Mouse (Mus musculus) myocyte (in vitro differentiated cells): Measurements from ENCODE around the gene Tmem43. TPM values are rescaled to one million over a fixed set of nuclear protein-coding genes. Genes with fewer than 3 reads are reported as not detected.

Experiments
- H3K27me3 ChIP-seq: one replicate; pipeline ENCODE4 v1.6.1; 2011; ENCODE audit not compliant: control insufficient read depth, insufficient read depth, insufficient read length
- H3K36me3 ChIP-seq: one replicate; pipeline ENCODE4 v1.6.1; 2011; ENCODE audit not compliant: control insufficient read depth, insufficient read depth
- H3K4me2 ChIP-seq: one replicate; pipeline ENCODE4 v1.6.1; 2011; ENCODE audit warnings: low read depth, control low read depth
- H3K4me3 ChIP-seq: one replicate; pipeline ENCODE4 v1.5.1; 2011; ENCODE audit warnings: mild to moderate bottlenecking, control low read depth, moderate library complexity
- H3K79me2 ChIP-seq: one replicate; pipeline ENCODE4 v1.6.1; 2011; ENCODE audit not compliant: control insufficient read depth, insufficient read depth
- H3ac ChIP-seq: one replicate; pipeline ENCODE4 v1.6.1; 2011; ENCODE audit not compliant: control insufficient read depth, insufficient read length
- CEBPB ChIP-seq: IDR thresholded peaks from 2 replicates; pipeline ENCODE4 v1.6.1; 2011; ENCODE audit warnings: mild to moderate bottlenecking, moderate library complexity; ENCODE audit not compliant: poor library complexity, insufficient read depth, severe bottlenecking
- E2F4 ChIP-seq: IDR thresholded peaks from one replicate; pipeline ENCODE4 v1.6.1; 2011; ENCODE audit warnings: mild to moderate bottlenecking, control low read depth, moderate library complexity; ENCODE audit not compliant: insufficient read depth
- MAX ChIP-seq: IDR thresholded peaks from one replicate; pipeline ENCODE4 v1.6.1; 2011; ENCODE audit warnings: low read depth, mild to moderate bottlenecking, control low read depth
- MYOD1 ChIP-seq, 3 experiments: IDR thresholded peaks; one replicate each; pipeline ENCODE4 v1.6.1; 2011; ENCODE audit warnings: control low read depth in 2 of 3, low read depth in 2 of 3, mild to moderate bottlenecking in 2 of 3, moderate library complexity in 1 of 3; ENCODE audit not compliant: insufficient read length in 2 of 3, control insufficient read depth in 1 of 3
- MYOG ChIP-seq, 3 experiments: IDR thresholded peaks; one replicate each; pipeline ENCODE4 v1.6.1; 2011; ENCODE audit warnings: control low read depth in 2 of 3, low read depth in 2 of 3, mild to moderate bottlenecking in 2 of 3; ENCODE audit not compliant: insufficient read length in 2 of 3, control insufficient read depth in 1 of 3, insufficient read depth in 1 of 3
- POLR2A ChIP-seq: IDR thresholded peaks from one replicate; pipeline ENCODE4 v1.6.1; 2011; ENCODE audit warnings: low read depth, mild to moderate bottlenecking, control low read depth, moderate library complexity; ENCODE audit not compliant: insufficient read length
- POLR2AphosphoS2 ChIP-seq: IDR thresholded peaks from one replicate; pipeline ENCODE4 v1.6.1; 2011; ENCODE audit warnings: low read depth, control low read depth; ENCODE audit not compliant: insufficient read length
- REST ChIP-seq: IDR thresholded peaks from one replicate; pipeline ENCODE4 v1.6.1; 2011; ENCODE audit warnings: mild to moderate bottlenecking, control low read depth, moderate library complexity; ENCODE audit not compliant: insufficient read depth, insufficient read length
- SRF ChIP-seq: IDR thresholded peaks from one replicate; pipeline ENCODE4 v1.6.1; 2011; ENCODE audit warnings: low read depth; ENCODE audit not compliant: control insufficient read depth, insufficient read length
- TCF12 ChIP-seq: IDR thresholded peaks from one replicate; pipeline ENCODE4 v1.6.1; 2011; ENCODE audit warnings: mild to moderate bottlenecking, control low read depth; ENCODE audit not compliant: poor library complexity, insufficient read depth, severe bottlenecking
- TCF3 ChIP-seq: IDR thresholded peaks from one replicate; pipeline ENCODE4 v1.6.1; 2011; ENCODE audit warnings: low read depth, control low read depth; ENCODE audit not compliant: insufficient read length
- USF1 ChIP-seq: IDR thresholded peaks from one replicate; pipeline ENCODE4 v1.6.1; 2011; ENCODE audit warnings: low read depth, mild to moderate bottlenecking, control low read depth, moderate library complexity
- polyA plus RNA-seq: library from polyadenylated mRNA; unstranded; fragments of >200 nt; fragmentation: generic; extraction: Trizol; gene quantifications from one replicate; pipeline ENCODE4 v1.2.1, GENCODE M21; 2012; ENCODE audit warnings: missing spikeins

Tmem43 gene
- polyA plus RNA-seq, 1 experiment = 84.1 TPM

DNA sequence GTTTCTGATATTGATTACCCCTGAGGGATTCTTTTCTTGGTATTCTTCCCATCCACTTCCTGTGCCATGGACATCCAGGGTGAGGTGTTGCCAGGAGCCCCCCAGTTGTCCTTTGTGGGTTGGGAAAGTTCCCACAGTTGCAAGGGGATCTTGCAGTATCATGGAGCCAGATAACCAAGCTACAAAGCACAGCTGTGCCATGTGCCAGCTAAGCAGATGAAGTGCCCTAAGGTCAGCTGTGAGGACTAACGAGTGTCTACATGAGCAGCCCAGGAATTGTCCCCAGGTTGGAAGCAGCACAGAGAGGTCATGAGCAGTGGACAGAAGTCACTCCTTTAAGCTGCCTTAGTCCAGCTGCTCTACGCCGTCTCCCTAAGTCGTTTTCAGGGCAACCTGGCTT lies 52.0 kb downstream of the Tmem43 start:
- H3K4me2 ChIP-seq = no peak overlapping the region

GRCm38 (mm10) chr6:91527227-91527860 lies 53.8 kb downstream of the Tmem43 start:
- no peak overlapping the region for H3K4me2 ChIP-seq
- H3K4me3 ChIP-seq = no peak overlapping the region
- TF ChIP-seq E2F4 (no peak), SRF (no peak), REST (no peak), MYOD1 (IDR thresholded peaks at IDR 0.05; ENCODE audit: control insufficient read depth in 1 of 3, insufficient read length in 2 of 3, low read depth in 2 of 3) (no peak), CEBPB (no peak), TCF3 (no peak), USF1 (no peak), MAX (no peak), POLR2A (no peak), TCF12 (no peak), POLR2AphosphoS2 (no peak), MYOG (IDR thresholded peaks at IDR 0.05; ENCODE audit: control insufficient read depth in 1 of 3, insufficient read depth in 1 of 3, insufficient read length in 2 of 3, low read depth in 2 of 3) (no peak)
- no peak overlapping the region for H3ac ChIP-seq
- no peaks in the 10 kb centered on the region for H3K27me3 ChIP-seq
- H3K36me3 ChIP-seq = no peaks in the 10 kb centered on the region
- H3K79me2 ChIP-seq = no peaks in the 10 kb centered on the region

More for the DNA sequence above, 52.0 kb downstream of the Tmem43 start:
- no peaks in the 10 kb centered on the region for H3K27me3 ChIP-seq
- no peaks in the 10 kb centered on the region for H3K79me2 ChIP-seq
- peak; percentile 63 for TF ChIP-seq TCF3
- TF ChIP-seq MYOG (IDR thresholded peaks at IDR 0.05; ENCODE audit: control insufficient read depth in 1 of 3, insufficient read depth in 1 of 3, insufficient read length in 2 of 3, low read depth in 2 of 3) = peak; percentile 29 to 92 (median 76)
- TF ChIP-seq SRF = no peak
- peak in 2 of 3 experiments; percentile 77 to 82 for TF ChIP-seq MYOD1 (IDR thresholded peaks at IDR 0.05; ENCODE audit: control insufficient read depth in 1 of 3, insufficient read length in 2 of 3, low read depth in 2 of 3)
- H3ac ChIP-seq = no peak overlapping the region
- H3K4me3 ChIP-seq = no peak overlapping the region
- H3K36me3 ChIP-seq = peaks cover 5% of the 10 kb centered on the region

GRCm38 (mm10) chr6:91528265-91528664 lies 54.8 kb downstream of the Tmem43 start:
- Histone ChIP-seq H3ac (no peak overlapping the region), H3K36me3 (no peaks in the 10 kb centered on the region), H3K4me3 (no peak overlapping the region), H3K4me2 (no peak overlapping the region), H3K79me2 (no peaks in the 10 kb centered on the region), H3K27me3 (no peaks in the 10 kb centered on the region)
- TF ChIP-seq POLR2A = no peak
- TF ChIP-seq POLR2AphosphoS2 = no peak
- no peak for TF ChIP-seq TCF3
- TF ChIP-seq MYOD1 (IDR thresholded peaks at IDR 0.05; ENCODE audit: control insufficient read depth in 1 of 3, insufficient read length in 2 of 3, low read depth in 2 of 3) = no peak
- no peak for TF ChIP-seq CEBPB
- no peak for TF ChIP-seq REST
- TF ChIP-seq TCF12 = no peak
- TF ChIP-seq SRF = no peak
- TF ChIP-seq MAX = no peak
- TF ChIP-seq USF1 = no peak
- no peak for TF ChIP-seq E2F4
- TF ChIP-seq MYOG (IDR thresholded peaks at IDR 0.05; ENCODE audit: control insufficient read depth in 1 of 3, insufficient read depth in 1 of 3, insufficient read length in 2 of 3, low read depth in 2 of 3) = no peak

- H3K27me3 ChIP-seq = no peaks in the 10 kb centered on the region
- H3K4me3 ChIP-seq = no peak overlapping the region
- TF ChIP-seq POLR2AphosphoS2 = no peak
- peak in 1 of 3 experiments; percentile 34 for TF ChIP-seq MYOD1 (IDR thresholded peaks at IDR 0.05; ENCODE audit: control insufficient read depth in 1 of 3, insufficient read length in 2 of 3, low read depth in 2 of 3)
- no peak overlapping the region for H3ac ChIP-seq
- no peak overlapping the region for H3K4me2 ChIP-seq
- H3K36me3 ChIP-seq = no peaks in the 10 kb centered on the region
- H3K79me2 ChIP-seq = no peaks in the 10 kb centered on the region
These were observed 57.2 kb downstream of the Tmem43 start for GRCm38 (mm10) chr6:91530673-91531072.

DNA sequence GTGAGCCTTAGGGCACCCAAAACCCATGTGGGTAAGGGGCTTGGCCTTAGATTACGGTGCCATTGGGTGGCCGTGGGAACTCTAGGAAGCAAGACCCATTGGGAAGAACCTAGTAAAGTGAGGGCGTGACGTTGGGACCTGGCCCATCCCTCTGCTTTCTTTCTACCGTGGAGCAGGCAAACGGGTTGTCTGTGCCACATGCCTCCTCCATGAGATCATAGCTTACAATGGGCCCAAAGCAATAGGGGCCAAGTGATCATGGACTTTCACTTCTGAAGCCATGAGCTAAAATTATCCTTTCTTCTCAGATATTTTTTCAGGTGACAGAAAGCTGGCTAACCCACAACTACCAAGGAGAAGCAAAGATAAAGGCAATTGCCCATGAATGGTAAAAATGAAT lies 57.8 kb downstream of the Tmem43 start:
- H3K36me3 ChIP-seq = no peaks in the 10 kb centered on the region
- TF ChIP-seq MYOG (IDR thresholded peaks at IDR 0.05; ENCODE audit: control insufficient read depth in 1 of 3, insufficient read depth in 1 of 3, insufficient read length in 2 of 3, low read depth in 2 of 3) (no peak), SRF (no peak), MYOD1 (IDR thresholded peaks at IDR 0.05; ENCODE audit: control insufficient read depth in 1 of 3, insufficient read length in 2 of 3, low read depth in 2 of 3) (no peak), USF1 (no peak), E2F4 (no peak), POLR2AphosphoS2 (no peak), TCF12 (no peak), CEBPB (no peak), POLR2A (no peak), REST (no peak), TCF3 (no peak), MAX (no peak)
- H3K4me2 ChIP-seq = no peak overlapping the region
- H3ac ChIP-seq = no peak overlapping the region
- H3K4me3 ChIP-seq = no peak overlapping the region
- H3K79me2 ChIP-seq = no peaks in the 10 kb centered on the region
- no peaks in the 10 kb centered on the region for H3K27me3 ChIP-seq
